Comparison of ENCODE assay signal across 8 mouse cellular contexts in genomic region chr4:28812691-28813289, GRCm38 (mm10). TPM values are rescaled to one million over a fixed set of nuclear protein-coding genes. Genes with fewer than 3 reads are reported as not detected.
A peak's percentile ranks its signal among the peaks of the same experiment; 100 is the strongest.
DNase-seq lines count a peak whose midpoint lies in the region; ATAC-seq and TF ChIP-seq lines count a peak whose summit lies in the region.

Gene Epha7, plus strand, starts transcription at chr4:28813131.

- TF ChIP-seq POLR2A in lung, adult 2 months (IDR thresholded peaks at IDR 0.05; ENCODE audit: borderline replicate concordance, extremely low read depth, low read depth, low read length): peak; percentile 86; the same call in 1 of the 2 replicates

- 2% methylated on average over 48 of the region's 48 CpGs for WGBS in forebrain, postnatal 0 days
- WGBS in lung, adult 2 months: under 1% methylated on average over 48 of the region's 48 CpGs

- H3K9ac ChIP-seq in forebrain, postnatal 0 days: peak within 1 kb of the TSS; percentile 91

- no peaks in the 10 kb centered on the region for H3K27me3 ChIP-seq in forebrain, postnatal 0 days (ENCODE audit: insufficient read depth, low read length)

- H3K4me3 ChIP-seq in forebrain, postnatal 0 days (ENCODE audit: low read depth, low read length): peak within 1 kb of the TSS; percentile 89
- peak within 1 kb of the TSS; percentile 60 for H3K4me3 ChIP-seq in layer of hippocampus, adult 2 months
- H3K4me3 ChIP-seq in lung, adult 2 months (replicated peaks; ENCODE audit: extremely low read depth, low read depth, low read length): peak within 1 kb of the TSS; percentile 75

- H3K4me2 ChIP-seq in forebrain, postnatal 0 days (ENCODE audit: low read depth): peak within 1 kb of the TSS; percentile 63

- H3K9me3 ChIP-seq in forebrain, postnatal 0 days (ENCODE audit: low read length): no peaks in the 10 kb centered on the region

- intact Hi-C loops in heart, postnatal 36 days (cut with DNase I): loop anchor here (10.0 kb wide), 1 partner anchor 302 kb away; no protein-coding TSS in a partner anchor

- H3K4me1 ChIP-seq in forebrain, postnatal 0 days (ENCODE audit: insufficient read depth): no peaks in the 10 kb centered on the region
- no peaks in the 10 kb centered on the region for H3K4me1 ChIP-seq in lung, adult 2 months (ENCODE audit: control insufficient read depth, insufficient read depth, low read length)

- no peak for TF ChIP-seq CTCF in forebrain, postnatal 0 days (IDR thresholded peaks at IDR 0.05; ENCODE audit: low read depth)
- no peak for TF ChIP-seq CTCF in layer of hippocampus, adult 2 months (conservative IDR thresholded peaks at IDR 0.05)
- no peak for TF ChIP-seq CTCF in lung, adult 2 months (IDR thresholded peaks at IDR 0.05; ENCODE audit: insufficient read depth, low read length)

- peak; percentile 93 for DNase-seq in ES-CJ7 (ENCODE audit: low read depth, low spot score)
- DNase-seq in cerebellum, adult 8-10 months: peak; percentile 96
- peak; percentile 98 for DNase-seq in forebrain, postnatal 0 days
- peak; percentile 94 for DNase-seq in heart, postnatal 36 days
- DNase-seq in layer of hippocampus, adult 2 months (ENCODE audit: low spot score in 2 of 2): peak; percentile 94 to 96
- DNase-seq in lung, adult 2 months: peak; percentile 92
- peak; percentile 96 for DNase-seq in testis, postnatal 14 days (ENCODE audit: low spot score)

- no peaks in the 10 kb centered on the region for H3K36me3 ChIP-seq in forebrain, postnatal 0 days (ENCODE audit: insufficient read depth)

- peak within 1 kb of the TSS; percentile 95 for H3K27ac ChIP-seq in forebrain, postnatal 0 days (ENCODE audit: low read depth, low read length)
- H3K27ac ChIP-seq in layer of hippocampus, adult 2 months: peak within 1 kb of the TSS; percentile 93

- ATAC-seq in forebrain, postnatal 0 days: peak; percentile 96
- peak; percentile 46; the same call in 1 of the 2 replicates for ATAC-seq in neutrophil, adult 5-6 weeks (ENCODE audit: extremely low read depth, insufficient number of reproducible peaks, low FRiP score, poor library complexity, severe bottlenecking)

RNA-seq across cellular contexts. Expression of gene Epha7, which starts in this region (rescaled TPM):
- 70.7 and 73.1 TPM in 2 replicates for total RNA-seq in forebrain, postnatal 0 days (2014; rRNA removed)
- polyA plus RNA-seq in forebrain, postnatal 0 days (2015; fragmentation: Nextera tagmentation; extraction: Ambion mirVana): 44.0 and 57.3 TPM in 2 replicates
- total RNA-seq in heart, postnatal 36 days (2021): 1 to 10 TPM; 5.3 to 9.7 TPM
- total RNA-seq in layer of hippocampus, adult 2 months (2021): 100 to 1,000 TPM; 210 to 222 TPM
- polyA plus RNA-seq in lung, adult 2 months (2012; rRNA removed): 0.98 and 2.1 TPM in 2 replicates
- total RNA-seq in neutrophil, adult 5-6 weeks (2017): 0.12 and 0.49 TPM in 2 replicates

Comparison
In these comparisons a context has a peak if more than half of its experiments do, and no peak if none do; other contexts are left out.
1. Peak in every context shown above with its lines: DNase-seq, ATAC-seq, H3K4me3 ChIP-seq and H3K27ac ChIP-seq.
2. RNA of gene Epha7 (polyA plus RNA-seq): 44.0 to 57.3 TPM in forebrain, postnatal 0 days; 0.98 to 2.1 TPM in lung, adult 2 months; every median in the first group is over 10 times any median in the second.
3. Peak in ATAC-seq in neutrophil, adult 5-6 weeks; RNA of the gene not detected or under 1 TPM.